Mouse (Mus musculus): ENCODE results near the gene Ddb2. TPM values are rescaled to one million over a fixed set of nuclear protein-coding genes. Genes with fewer than 3 reads are reported as not detected.

The Ddb2 gene
- polyA plus RNA-seq, 1 experiment from 2014 or later = 13.6 TPM

DNA sequence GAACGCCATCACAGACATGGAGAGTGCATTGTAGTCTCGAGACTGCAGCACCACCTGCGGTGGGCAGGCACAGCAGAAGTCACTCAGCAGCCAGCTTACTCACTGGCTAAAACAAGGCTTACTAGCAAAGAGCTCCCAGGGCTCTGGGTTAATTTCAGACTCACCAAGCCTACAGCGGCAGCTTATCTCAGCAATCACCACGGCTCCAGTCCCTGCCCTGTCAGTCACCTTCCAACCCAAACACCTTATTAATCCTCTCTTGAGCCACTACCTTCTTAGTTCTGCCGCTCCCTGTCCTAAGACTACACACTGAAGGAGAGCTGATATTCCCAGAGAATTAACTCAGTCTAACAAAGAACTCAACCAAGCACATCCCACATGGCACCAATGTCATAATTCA, 60.5 kb downstream of the Ddb2 start:
- no peaks in the 10 kb centered on the region for H3K4me1 ChIP-seq (replicated peaks; ENCODE audit: insufficient read depth, low read length)
- H3K4me2 ChIP-seq (ENCODE audit: low read length) = no peak overlapping the region
- no peak for TF ChIP-seq CTCF (IDR thresholded peaks at IDR 0.05; ENCODE audit: low read depth)
- DNase-seq (ENCODE audit: low spot score) (no peak), ATAC-seq (replicated peaks; ENCODE audit: low FRiP score, low read depth) (no peak)
- H3K36me3 ChIP-seq (ENCODE audit: insufficient read depth, low read length) = no peaks in the 10 kb centered on the region
- H3K9ac ChIP-seq (ENCODE audit: low read depth, low read length) = no peak overlapping the region
- H3K27me3 ChIP-seq (ENCODE audit: insufficient read depth, low read length) = no peaks in the 10 kb centered on the region
- H3K9me3 ChIP-seq (replicated peaks; ENCODE audit: low read length) = no peaks in the 10 kb centered on the region
- 82% methylated on average over 6 of the region's 6 CpGs for WGBS
- H3K27ac ChIP-seq = no peak overlapping the region
- no peak overlapping the region for H3K4me3 ChIP-seq (replicated peaks; ENCODE audit: low read depth, low read length)

DNA sequence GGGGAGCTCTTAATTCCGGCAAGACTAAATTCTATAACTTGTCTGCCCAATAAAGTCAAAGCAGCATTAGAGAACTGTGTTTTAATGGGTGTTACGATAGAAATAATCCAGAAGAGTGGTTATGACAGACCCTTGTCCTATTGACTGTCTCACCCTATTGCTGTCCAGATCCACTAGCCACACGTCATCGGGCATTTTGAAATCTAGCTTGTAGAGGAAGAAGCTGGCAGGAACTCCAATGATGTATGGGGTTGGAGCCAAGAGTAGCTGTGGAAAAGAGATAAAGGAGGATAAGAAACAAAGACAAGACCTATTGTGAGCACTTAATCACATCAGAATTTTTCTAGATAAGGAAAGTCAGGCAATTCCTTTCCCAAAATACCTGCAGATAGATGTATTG, 61.3 kb downstream of the Ddb2 start:
- DNase-seq (ENCODE audit: low spot score) (no peak), ATAC-seq (replicated peaks; ENCODE audit: low FRiP score, low read depth) (no peak)
- Histone ChIP-seq H3K27me3 (ENCODE audit: insufficient read depth, low read length) (no peaks in the 10 kb centered on the region), H3K4me3 (replicated peaks; ENCODE audit: low read depth, low read length) (no peak overlapping the region), H3K27ac (no peak overlapping the region), H3K4me1 (replicated peaks; ENCODE audit: insufficient read depth, low read length) (no peaks in the 10 kb centered on the region), H3K4me2 (ENCODE audit: low read length) (no peak overlapping the region), H3K9me3 (replicated peaks; ENCODE audit: low read length) (no peaks in the 10 kb centered on the region), H3K9ac (ENCODE audit: low read depth, low read length) (no peak overlapping the region), H3K36me3 (ENCODE audit: insufficient read depth, low read length) (no peaks in the 10 kb centered on the region)
- WGBS = 91% methylated on average over 4 of the region's 4 CpGs
- no peak for TF ChIP-seq CTCF (IDR thresholded peaks at IDR 0.05; ENCODE audit: low read depth)

DNA sequence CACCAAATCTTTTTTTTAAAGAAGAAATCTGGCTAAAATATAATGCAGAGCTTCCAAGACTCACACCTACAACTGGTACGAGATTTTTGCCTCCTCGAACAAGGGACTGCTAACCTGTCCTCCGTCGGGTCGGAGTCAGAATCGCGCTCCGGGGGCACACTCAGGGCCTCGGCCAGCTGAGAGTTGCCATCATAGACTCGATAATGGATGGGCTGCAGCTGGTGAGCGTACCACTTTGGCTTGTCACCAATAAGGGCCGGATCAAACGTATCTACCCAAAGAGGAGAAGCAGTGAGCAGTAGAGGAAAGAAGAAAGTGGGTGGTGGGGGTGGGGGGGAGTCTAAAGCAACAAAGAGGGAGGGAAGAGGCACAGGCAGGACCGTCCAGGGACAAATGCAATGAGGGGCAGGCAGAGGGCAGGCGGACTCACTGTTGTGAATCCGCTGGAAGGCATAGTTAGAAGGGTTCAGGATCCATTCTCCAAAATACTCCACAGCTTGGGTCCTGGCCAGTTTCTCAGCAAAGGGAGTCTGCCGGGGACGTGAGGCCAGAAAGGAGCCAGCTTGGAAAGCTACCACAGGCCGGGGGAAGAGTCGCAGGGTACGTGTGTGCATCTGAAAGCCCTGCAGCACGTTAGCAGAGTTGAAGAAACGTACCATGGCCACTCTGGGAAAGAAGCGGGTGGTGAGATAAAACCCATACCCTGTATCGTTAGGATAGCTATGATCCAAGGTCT, 67.0 kb downstream of the Ddb2 start:
- Histone ChIP-seq H3K36me3 (ENCODE audit: insufficient read depth, low read length) (peaks cover 14% of the 10 kb centered on the region; the same call in 1 of the 2 replicates), H3K27me3 (ENCODE audit: insufficient read depth, low read length) (no peaks in the 10 kb centered on the region), H3K27ac (no peak overlapping the region), H3K4me2 (ENCODE audit: low read length) (no peak overlapping the region), H3K9ac (ENCODE audit: low read depth, low read length) (no peak overlapping the region), H3K9me3 (replicated peaks; ENCODE audit: low read length) (no peaks in the 10 kb centered on the region), H3K4me1 (replicated peaks; ENCODE audit: insufficient read depth, low read length) (no peaks in the 10 kb centered on the region), H3K4me3 (replicated peaks; ENCODE audit: low read depth, low read length) (no peak overlapping the region)
- no peak for DNase-seq (ENCODE audit: low spot score)
- 85% methylated on average over 25 of the region's 25 CpGs for WGBS
- no peak for ATAC-seq (replicated peaks; ENCODE audit: low FRiP score, low read depth)
- no peak for TF ChIP-seq CTCF (IDR thresholded peaks at IDR 0.05; ENCODE audit: low read depth)

DNA sequence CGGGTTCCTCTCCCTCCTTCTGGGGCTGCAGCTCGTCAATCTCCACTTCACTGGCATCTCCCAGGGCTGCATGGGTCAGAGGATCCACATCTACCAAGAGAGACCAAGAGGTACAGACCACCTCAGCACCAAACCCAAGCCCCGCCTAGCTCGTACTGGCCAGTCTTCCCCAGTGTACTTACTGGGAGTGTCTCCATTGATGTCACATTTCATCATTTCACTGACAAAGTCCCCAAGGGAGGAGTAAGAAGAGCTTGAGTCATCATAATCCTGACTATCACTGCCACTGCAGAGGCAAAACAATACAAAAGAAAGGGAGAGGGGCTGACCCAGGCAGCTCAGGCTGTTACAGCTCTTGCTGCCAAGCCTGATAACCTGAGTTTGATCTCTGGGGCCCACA, 69.2 kb downstream of the Ddb2 start:
- peaks cover 16% of the 10 kb centered on the region; the same call in 1 of the 2 replicates for H3K36me3 ChIP-seq (ENCODE audit: insufficient read depth, low read length)
- H3K9ac ChIP-seq (ENCODE audit: low read depth, low read length) = no peak overlapping the region
- no peak for TF ChIP-seq CTCF (IDR thresholded peaks at IDR 0.05; ENCODE audit: low read depth)
- DNase-seq (ENCODE audit: low spot score) = no peak
- H3K27ac ChIP-seq = no peak overlapping the region
- no peak for ATAC-seq (replicated peaks; ENCODE audit: low FRiP score, low read depth)
- no peak overlapping the region for H3K4me3 ChIP-seq (replicated peaks; ENCODE audit: low read depth, low read length)
- no peaks in the 10 kb centered on the region for H3K4me1 ChIP-seq (replicated peaks; ENCODE audit: insufficient read depth, low read length)
- no peaks in the 10 kb centered on the region for H3K9me3 ChIP-seq (replicated peaks; ENCODE audit: low read length)
- H3K27me3 ChIP-seq (ENCODE audit: insufficient read depth, low read length) = no peaks in the 10 kb centered on the region
- H3K4me2 ChIP-seq (ENCODE audit: low read length) = no peak overlapping the region
- WGBS = 68% methylated on average over 4 of the region's 4 CpGs

DNA sequence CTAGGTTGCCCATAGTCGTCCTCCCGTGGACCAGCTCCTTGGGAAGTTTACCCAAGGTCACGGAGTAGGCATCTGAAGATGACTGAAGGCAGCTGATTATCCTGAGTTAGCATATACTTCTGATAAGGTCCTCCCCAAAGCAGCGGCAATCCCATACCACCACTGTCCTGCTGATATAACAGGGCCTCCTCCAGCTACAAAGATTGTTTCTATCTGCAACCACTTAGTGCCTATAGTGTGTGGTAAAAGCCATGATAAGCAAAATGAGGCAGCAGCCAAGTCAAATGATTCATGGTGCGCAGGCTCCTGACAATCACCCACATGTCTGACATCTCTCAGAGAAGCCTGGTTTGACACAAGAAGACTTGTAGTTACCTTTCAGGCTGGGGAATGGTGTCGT, 71.8 kb downstream of the Ddb2 start:
- Histone ChIP-seq H3K27ac (no peak overlapping the region), H3K4me3 (replicated peaks; ENCODE audit: low read depth, low read length) (no peak overlapping the region), H3K4me1 (replicated peaks; ENCODE audit: insufficient read depth, low read length) (no peaks in the 10 kb centered on the region), H3K4me2 (ENCODE audit: low read length) (no peak overlapping the region), H3K9me3 (replicated peaks; ENCODE audit: low read length) (no peaks in the 10 kb centered on the region), H3K9ac (ENCODE audit: low read depth, low read length) (no peak overlapping the region), H3K36me3 (ENCODE audit: insufficient read depth, low read length) (peaks cover 25% of the 10 kb centered on the region; the same call in 1 of the 2 replicates), H3K27me3 (ENCODE audit: insufficient read depth, low read length) (no peaks in the 10 kb centered on the region)
- no peak for TF ChIP-seq CTCF (IDR thresholded peaks at IDR 0.05; ENCODE audit: low read depth)
- ATAC-seq (replicated peaks; ENCODE audit: low FRiP score, low read depth) (no peak), DNase-seq (ENCODE audit: low spot score) (no peak)
- WGBS = 88% methylated on average over 6 of the region's 6 CpGs

DNA sequence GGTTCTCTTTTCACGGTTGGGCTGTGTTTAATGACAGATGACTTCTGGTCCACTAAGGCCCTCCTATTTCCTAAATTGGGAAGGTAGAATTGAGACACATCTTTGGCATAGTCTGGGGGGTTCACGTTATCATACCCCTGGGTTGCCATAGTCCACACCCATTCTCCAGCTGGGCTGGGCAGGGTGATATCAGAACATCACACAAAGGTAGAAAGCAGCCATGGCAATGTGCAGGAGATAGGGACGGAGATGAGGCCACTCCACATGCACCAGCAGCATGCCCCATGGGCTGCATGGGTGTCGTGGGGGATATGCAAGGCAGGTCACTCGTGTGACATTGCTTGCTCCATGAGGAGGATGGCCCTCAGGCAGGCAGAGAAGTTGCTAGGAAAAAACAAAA, 73.2 kb downstream of the Ddb2 start:
- WGBS = 79% methylated on average over 5 of the region's 5 CpGs
- no peak for TF ChIP-seq CTCF (IDR thresholded peaks at IDR 0.05; ENCODE audit: low read depth)

More for the DNA sequence above, 73.2 kb downstream of the Ddb2 start:
- Histone ChIP-seq H3K27me3 (ENCODE audit: insufficient read depth, low read length) (no peaks in the 10 kb centered on the region), H3K9ac (ENCODE audit: low read depth, low read length) (no peak overlapping the region), H3K9me3 (replicated peaks; ENCODE audit: low read length) (no peaks in the 10 kb centered on the region), H3K4me1 (replicated peaks; ENCODE audit: insufficient read depth, low read length) (no peaks in the 10 kb centered on the region), H3K4me3 (replicated peaks; ENCODE audit: low read depth, low read length) (no peak overlapping the region), H3K4me2 (ENCODE audit: low read length) (no peak overlapping the region), H3K36me3 (ENCODE audit: insufficient read depth, low read length) (0 out of 2 replicates have a peak, but pooled peaks cover 23% of the 10 kb centered on the region), H3K27ac (no peak overlapping the region)
- no peak for DNase-seq (ENCODE audit: low spot score)
- no peak for ATAC-seq (replicated peaks; ENCODE audit: low FRiP score, low read depth)

Measured in kidney, postnatal 0 days (tissue).